Mouse (Mus musculus): ENCODE measurements around the gene Zfyve21.

Zfyve21 gene

DNA sequence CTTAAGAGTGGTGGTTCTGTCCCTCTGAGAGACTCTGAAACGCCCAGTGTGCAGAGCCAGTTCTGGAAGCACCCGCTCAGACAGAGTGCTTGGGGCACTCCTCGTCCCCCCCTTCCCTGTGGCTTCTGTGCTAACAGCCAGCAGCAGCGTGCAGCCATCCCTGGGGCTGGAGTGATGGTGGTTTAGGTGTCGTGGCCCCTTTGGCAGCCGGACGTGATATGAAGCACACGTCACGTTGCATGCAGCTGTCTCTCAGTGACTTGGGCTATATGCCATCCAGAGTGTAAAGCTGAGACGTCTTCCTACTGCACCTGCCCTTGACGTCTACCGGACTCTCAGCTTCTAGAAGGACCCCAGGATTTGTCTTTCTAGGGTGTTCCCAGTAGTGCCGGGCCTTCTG lies 15.5 kb upstream of the Zfyve21 start:
- no peak for DNase-seq (ENCODE audit: low read depth, low spot score)

DNA sequence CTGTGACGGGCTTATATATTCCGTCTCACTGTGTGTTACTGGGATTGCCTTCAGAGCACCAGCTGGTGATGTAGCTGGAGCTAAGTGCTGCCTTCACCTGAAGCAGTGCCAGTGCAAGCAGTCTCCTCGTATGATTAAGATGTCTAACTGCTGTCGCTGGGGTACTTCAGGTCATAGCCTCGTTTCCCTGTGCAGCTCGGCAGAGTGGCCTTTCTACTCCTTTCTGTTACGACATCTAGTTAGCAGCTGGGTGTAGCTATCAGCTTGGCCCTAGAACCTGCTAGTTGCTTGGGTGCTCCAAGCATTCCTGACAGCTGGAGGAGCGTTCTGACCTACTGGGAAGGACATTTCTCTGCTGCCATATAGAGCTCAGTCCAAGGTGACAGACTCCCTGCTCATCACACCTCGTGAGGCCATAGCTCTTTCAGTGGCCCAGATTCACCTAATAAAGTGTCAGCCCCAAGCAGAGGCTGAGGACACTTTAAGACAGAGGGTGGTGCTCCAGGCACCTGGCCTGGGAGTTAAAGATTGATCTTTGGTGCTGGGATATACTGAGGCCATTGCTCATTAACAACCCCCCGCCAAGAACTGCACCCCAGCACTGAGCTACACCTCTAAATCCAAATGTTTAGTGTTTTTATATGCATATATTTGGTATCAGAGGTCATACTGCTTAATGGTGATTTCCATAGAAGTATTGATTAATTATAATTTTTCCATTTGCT lies 13.3 kb upstream of the Zfyve21 start:
- no peak for DNase-seq (ENCODE audit: low read depth, low spot score)

GRCm38 (mm10) chr12:111803538-111803937 lies 10.4 kb upstream of the Zfyve21 start:
- DNase-seq (ENCODE audit: low read depth, low spot score): no peak

DNA sequence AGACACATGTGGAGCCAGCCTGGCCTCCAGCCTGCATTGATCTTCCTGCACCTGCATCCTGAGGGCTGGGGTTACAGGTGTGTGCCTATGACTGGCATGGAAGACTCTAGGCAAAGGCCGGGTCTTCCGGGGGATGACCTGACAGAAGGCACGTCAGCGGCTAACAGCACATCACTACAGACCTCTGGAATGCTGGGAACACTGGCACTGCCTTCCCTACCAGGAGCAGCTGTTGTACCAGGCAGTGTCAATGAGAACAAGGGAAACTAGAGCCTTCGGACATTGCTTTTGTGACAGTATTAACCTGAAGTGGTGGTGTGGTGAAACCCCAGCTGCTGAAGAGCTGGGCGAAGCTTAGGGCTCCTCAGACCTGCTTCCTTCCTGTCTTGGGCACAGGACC lies 5.2 kb upstream of the Zfyve21 start:
- DNase-seq (ENCODE audit: low read depth, low spot score): no peak

DNA sequence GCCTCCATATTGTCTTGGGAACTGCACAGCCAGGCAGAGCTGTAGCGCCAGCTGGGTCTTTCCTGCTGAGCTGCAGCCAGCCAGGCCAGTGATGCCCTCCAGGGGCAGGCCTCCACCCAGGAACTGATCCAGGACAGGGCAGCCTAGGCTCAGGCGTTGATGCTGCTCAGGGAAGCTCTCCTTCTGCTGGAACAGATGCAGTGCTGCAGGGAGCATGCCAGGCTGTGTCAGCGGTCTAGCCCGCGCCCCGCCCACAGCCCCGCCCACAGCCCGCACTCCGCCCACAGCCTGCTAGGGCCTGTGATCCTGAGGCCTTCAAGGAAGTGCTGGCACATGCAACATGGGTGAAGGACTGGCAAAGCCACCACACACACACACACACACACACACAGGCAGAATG lies 4.2 kb upstream of the Zfyve21 start:
- no peak for DNase-seq (ENCODE audit: low read depth, low spot score)

GRCm38 (mm10) chr12:111812075-111812474 lies 1.9 kb upstream of the Zfyve21 start:
- no peak for DNase-seq (ENCODE audit: low read depth, low spot score)

- no peak for DNase-seq (ENCODE audit: low read depth, low spot score)
These were observed 1.4 kb upstream of the Zfyve21 start for GRCm38 (mm10) chr12:111812611-111813010.

DNA sequence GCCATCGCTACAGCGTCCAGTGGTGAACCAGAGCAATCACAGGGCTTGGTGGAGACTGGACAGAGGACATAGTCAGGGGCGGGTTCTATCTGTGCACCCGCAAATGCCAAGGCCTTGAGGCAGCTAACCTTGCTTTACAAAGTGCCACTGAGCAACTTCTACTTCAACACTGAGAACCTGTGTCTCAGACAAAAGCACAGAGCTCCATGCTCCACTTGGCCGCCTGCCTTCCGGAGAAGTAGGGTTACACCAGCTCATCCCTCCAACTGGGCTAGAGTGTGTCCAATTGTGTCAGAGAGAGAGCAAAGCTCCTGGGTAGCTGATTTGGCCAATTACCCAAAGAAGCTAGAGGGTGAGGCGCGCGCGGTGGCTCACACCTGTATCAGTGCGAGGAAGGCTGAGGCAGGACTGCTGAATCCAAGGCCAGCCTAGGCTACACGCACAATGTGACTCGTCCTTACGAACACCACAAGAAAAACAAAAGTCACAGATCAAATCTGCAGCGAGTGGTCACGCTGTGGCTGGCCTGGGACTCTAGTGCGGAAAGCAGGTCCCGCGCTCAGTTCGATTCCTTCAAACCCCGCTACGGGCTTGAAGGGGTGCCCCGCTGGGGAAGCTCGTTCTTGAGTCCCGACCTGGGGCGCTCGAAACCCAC lies 732 bp upstream of the Zfyve21 start:
- no peak for DNase-seq (ENCODE audit: low read depth, low spot score)

DNA sequence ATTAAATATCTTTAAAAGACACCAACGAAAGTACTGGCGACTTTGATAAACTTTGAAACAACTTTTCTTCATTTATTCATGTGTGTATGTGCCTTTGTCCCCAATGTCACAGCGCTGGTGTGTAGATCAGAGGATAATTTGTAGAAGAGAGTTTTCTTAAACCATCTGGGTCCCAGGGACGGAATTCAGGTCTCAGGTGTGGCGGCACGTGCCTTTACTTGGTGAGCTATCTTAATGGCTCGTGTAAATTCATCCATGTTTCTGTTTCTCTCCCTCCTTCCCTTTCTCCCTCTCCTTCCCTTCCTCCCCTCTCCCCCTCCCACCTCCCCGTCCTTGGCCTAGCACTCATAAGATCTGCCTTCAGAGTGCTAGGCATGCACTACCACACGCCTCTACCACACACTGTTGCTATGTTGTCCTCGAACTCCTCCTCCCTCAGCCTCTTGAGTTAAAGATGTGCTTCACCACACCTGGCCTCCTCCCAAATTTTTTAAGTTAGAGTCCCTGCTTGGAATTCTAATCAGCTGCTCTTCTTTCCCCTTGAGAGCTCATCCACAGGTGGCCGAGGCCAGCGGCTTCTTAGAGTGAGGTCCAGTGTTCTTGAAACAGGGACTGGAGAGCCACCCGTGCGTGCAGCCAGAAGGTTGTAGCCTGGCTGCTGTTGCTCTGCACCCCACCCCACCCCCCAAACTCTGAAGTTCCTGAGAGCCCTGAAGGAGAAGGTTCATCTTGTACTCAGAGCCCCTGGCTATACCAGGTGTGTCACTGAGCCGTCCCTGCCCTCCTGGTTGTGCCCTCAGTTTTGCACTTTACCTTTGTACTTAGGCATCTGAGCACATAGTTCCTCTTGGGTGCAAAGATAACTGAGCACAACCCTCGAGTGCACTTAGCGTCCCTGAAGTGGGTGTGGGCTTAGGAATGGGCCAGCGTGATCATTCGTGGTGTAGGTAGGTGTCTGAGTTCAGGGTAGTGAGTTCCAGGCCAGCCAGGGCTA lies 1.1 kb downstream of the Zfyve21 start:
- no peak for DNase-seq (ENCODE audit: low read depth, low spot score)

DNA sequence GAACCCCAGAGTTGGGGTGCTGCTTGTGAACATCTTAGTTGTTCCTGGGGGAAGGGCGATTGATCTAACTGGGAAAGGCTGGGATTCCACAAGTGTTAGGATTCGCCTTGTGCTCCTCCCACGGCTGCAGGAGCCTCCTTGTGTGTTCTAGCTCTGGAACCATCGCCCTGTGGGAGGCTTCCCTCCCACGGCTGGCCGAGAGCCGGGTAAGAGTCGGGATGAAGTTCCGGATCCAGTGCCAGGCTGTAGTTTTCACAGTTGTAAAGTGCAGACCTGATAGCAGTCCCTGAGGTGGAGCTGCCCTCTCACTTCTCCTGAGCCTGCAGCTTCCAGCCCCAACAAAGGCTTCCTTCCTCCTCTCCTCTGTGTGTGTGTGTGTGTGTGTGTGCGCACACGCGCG lies 2.6 kb downstream of the Zfyve21 start:
- DNase-seq (ENCODE audit: low read depth, low spot score): no peak

GRCm38 (mm10) chr12:111816967-111817366 lies 3.0 kb downstream of the Zfyve21 start:
- DNase-seq (ENCODE audit: low read depth, low spot score): no peak

GRCm38 (mm10) chr12:111817991-111818390 lies 4.0 kb downstream of the Zfyve21 start:
- DNase-seq (ENCODE audit: low read depth, low spot score): no peak

- no peak for DNase-seq (ENCODE audit: low read depth, low spot score)
These were observed 6.0 kb downstream of the Zfyve21 start for GRCm38 (mm10) chr12:111819936-111820335.

GRCm38 (mm10) chr12:111820708-111821107 lies 6.7 kb downstream of the Zfyve21 start:
- DNase-seq (ENCODE audit: low read depth, low spot score): no peak

DNA sequence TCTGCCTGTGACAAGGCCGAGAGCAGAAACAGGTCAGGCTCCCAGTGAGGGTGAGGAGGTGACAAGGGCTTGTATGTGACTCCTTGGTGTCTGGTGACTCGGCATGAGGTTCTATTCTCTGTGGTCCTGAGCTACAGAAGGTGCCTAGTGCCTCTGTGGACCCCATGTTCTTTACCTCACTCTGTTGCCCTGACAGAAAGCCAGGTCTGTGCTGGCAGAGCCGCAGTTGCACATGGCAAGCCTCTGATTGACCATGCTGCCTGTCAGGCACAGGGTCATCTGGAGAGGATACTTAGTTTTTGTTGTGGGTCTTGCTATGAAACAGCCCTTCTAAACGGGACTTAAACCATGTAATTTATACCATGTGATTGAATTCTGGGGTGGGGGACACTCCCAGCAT lies 8.0 kb downstream of the Zfyve21 start:
- DNase-seq (ENCODE audit: low read depth, low spot score): no peak

DNA sequence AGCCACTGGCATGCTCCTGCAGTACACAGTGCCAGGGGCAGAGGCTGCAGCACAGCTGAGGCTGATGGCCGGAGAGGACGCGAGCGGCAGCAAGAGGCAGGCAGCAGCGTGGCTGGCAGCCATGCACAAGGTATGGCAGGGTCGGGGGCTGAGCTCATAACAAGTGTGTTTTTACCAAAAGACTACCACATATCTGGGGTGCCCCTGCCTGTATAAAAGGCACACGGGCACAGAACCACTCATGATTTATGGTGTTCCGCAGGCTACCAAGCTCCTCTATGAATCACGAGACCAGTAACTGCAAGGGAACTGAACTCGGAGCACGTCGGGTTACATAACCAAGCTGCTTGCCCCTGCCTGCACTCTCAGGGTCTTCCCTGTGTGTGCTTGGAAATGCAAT lies 13.6 kb downstream of the Zfyve21 start:
- no peak for DNase-seq (ENCODE audit: low read depth, low spot score)

DNA sequence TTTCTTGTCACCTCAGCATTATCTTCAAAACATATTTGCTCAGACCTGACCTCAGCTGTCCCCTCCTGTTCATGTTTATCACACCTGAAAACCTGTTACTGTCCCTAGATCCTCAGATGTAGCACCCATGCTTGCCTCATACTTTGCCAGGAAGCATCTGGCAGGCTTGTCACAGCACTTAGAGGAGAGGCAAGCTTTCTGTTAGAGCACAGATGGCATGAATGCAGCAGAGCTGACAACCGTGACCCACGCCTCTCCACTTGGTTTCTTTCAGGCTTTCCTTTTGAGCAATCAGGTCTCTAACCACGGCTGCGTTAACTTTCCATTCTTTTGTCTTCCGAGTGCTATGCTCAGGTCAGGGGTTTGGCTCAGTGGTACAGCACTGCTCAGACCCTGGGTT lies 15.5 kb downstream of the Zfyve21 start:
- no peak for DNase-seq (ENCODE audit: low read depth, low spot score)

- DNase-seq (ENCODE audit: low read depth, low spot score): no peak
These were observed 16.0 kb downstream of the Zfyve21 start for GRCm38 (mm10) chr12:111829954-111830353.

DNA sequence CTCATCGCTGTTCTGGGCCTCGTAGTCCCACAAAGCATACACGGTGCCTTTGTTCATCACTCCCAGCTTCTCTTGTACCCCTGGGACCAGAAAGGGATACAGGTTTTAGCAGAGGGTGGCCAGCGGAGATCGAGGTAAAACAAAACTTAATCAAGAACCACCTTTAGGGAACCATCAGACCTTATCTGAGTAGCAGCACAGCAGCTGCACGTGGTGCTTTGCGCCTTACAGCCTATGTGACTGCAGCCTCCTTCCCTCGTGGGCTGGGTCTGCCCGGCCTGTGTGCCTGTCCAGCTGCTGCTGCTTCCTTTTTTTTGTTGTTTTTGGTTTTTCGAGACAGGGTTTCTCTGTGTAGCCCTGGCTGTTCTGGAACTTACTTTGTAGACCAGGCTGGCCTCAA lies 16.4 kb downstream of the Zfyve21 start:
- no peak for DNase-seq (ENCODE audit: low read depth, low spot score)

- DNase-seq (ENCODE audit: low read depth, low spot score): no peak
These were observed 18.7 kb downstream of the Zfyve21 start for GRCm38 (mm10) chr12:111832643-111833042.

DNA sequence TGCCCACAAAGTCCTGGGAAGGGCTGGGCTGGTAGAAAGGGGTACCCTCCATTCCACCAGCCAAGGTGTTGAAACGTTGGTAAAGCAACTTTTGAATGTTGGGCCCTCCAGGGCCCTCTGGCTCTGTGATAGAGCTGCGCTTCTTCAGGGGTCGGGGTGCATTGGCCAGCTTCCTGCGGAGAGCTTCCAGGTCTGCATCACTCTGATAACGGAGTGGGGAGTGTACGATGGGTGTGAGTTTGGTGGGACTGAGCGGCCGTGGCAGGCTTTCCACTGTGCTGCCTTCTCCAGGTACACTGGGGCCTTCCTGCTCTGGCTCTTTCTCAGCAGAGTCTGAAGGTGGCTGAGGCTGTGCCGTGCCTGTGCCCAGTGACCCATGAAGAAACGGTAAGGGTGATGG lies 19.5 kb downstream of the Zfyve21 start:
- DNase-seq (ENCODE audit: low read depth, low spot score): no peak

Data from brain, embryonic 18.5 days (tissue).